Mouse (Mus musculus) CH12F3 (cell line): ENCODE data around the gene Art3.

Experiments used
- in situ Hi-C: fragments of 300-500 bp; cut with MboI; formaldehyde crosslinking; loops from 2 replicates; pipeline ENCODE4 v1.14.3; 2020; ENCODE audit warnings: low sequenced_read_pairs

Art3 gene

GRCm38 (mm10) chr5:92411461-92412140 lies 80.0 kb downstream of the Art3 start:
- in situ Hi-C loops: no loop called here

- in situ Hi-C loops: no loop called here
Observed at GRCm38 (mm10) chr5:92413271-92413981, 81.8 kb downstream of the Art3 start.

GRCm38 (mm10) chr5:92413982-92414375 lies 82.4 kb downstream of the Art3 start:
- in situ Hi-C loops: no loop called here

- in situ Hi-C loops: no loop called here
Observed at GRCm38 (mm10) chr5:92424126-92424525, 92.5 kb downstream of the Art3 start.

GRCm38 (mm10) chr5:92430723-92431122 lies 99.1 kb downstream of the Art3 start:
- in situ Hi-C loops: no loop called here

- in situ Hi-C loops: no loop called here
Observed at GRCm38 (mm10) chr5:92431611-92432010, 100.0 kb downstream of the Art3 start.

- in situ Hi-C loops: no loop called here
Observed at GRCm38 (mm10) chr5:92434070-92434469, 102.4 kb downstream of the Art3 start.

- in situ Hi-C loops: no loop called here
Observed at GRCm38 (mm10) chr5:92434571-92434985, 103.0 kb downstream of the Art3 start.

GRCm38 (mm10) chr5:92435025-92435584 lies 103.5 kb downstream of the Art3 start, which contains the start of gene Nup54:
Gene Nup54 (minus strand): TSS chr5:92435219.
- in situ Hi-C loops: no loop called here

- in situ Hi-C loops: no loop called here
Observed at GRCm38 (mm10) chr5:92438540-92438939, 106.9 kb downstream of the Art3 start.

- in situ Hi-C loops: no loop called here
Observed at GRCm38 (mm10) chr5:92441494-92441893, 109.9 kb downstream of the Art3 start.

- in situ Hi-C loops: no loop called here
Observed at GRCm38 (mm10) chr5:92442914-92443313, 111.3 kb downstream of the Art3 start.

GRCm38 (mm10) chr5:92445016-92445415 lies 113.4 kb downstream of the Art3 start:
- in situ Hi-C loops: no loop called here

- in situ Hi-C loops: no loop called here
Observed at GRCm38 (mm10) chr5:92446736-92447135, 115.1 kb downstream of the Art3 start.

- in situ Hi-C loops: no loop called here
Observed at GRCm38 (mm10) chr5:92452876-92453275, 121.2 kb downstream of the Art3 start.

GRCm38 (mm10) chr5:92457410-92457809 lies 125.8 kb downstream of the Art3 start:
- in situ Hi-C loops: no loop called here

- in situ Hi-C loops: no loop called here
Observed at GRCm38 (mm10) chr5:92458726-92459125, 127.1 kb downstream of the Art3 start.

- in situ Hi-C loops: loop anchor here (5.0 to 10.0 kb wide), 3 partner anchors 41 to 193 kb away; partner anchors contain the start of gene Fam47e
Observed at GRCm38 (mm10) chr5:92461321-92461720, 129.7 kb downstream of the Art3 start.
